Mouse (Mus musculus) intestine, embryonic 15.5 days (tissue): ENCODE measurements at regions not wholly inside any gene's neighbourhood (a gene's known extent, or its start where the extent isn't known, plus 50 kb on each side); places are given as distances from the start of the nearest gene placed in this dataset.
"Not testable (repeated sequence)": the region's sequence is repeated elsewhere in the genome, so short reads cannot be mapped to it uniquely, and the experiment has no call there.

Source experiments
- ATAC-seq: fragments of 200-750 bp; cut with Nextera tagmentation; 2 replicates; pipeline ENCODE4 v1.8.0; 2017; ENCODE audit warnings: moderate TSS enrichment, moderate library complexity
- H3K27ac ChIP-seq: fragments of 300-500 bp; sonication (generic); 2 replicates; pipeline ENCODE4 v1.5.1; 2015; ENCODE audit warnings: mild to moderate bottlenecking, inconsistent platforms
- H3K27me3 ChIP-seq: fragments of 300-500 bp; sonication (generic); replicated peaks from 2 replicates; pipeline ENCODE4 v1.6.1; 2015; ENCODE audit warnings: inconsistent platforms
- H3K36me3 ChIP-seq: fragments of 300-500 bp; sonication (generic); 2 replicates; pipeline ENCODE4 v1.6.1; 2015; ENCODE audit warnings: inconsistent platforms
- H3K4me1 ChIP-seq: fragments of 300-500 bp; sonication (generic); replicated peaks from 2 replicates; pipeline ENCODE4 v1.6.1; 2015; ENCODE audit warnings: inconsistent platforms
- H3K4me2 ChIP-seq: fragments of 300-500 bp; sonication (generic); replicated peaks from 2 replicates; pipeline ENCODE4 v1.6.1; 2015; ENCODE audit warnings: mild to moderate bottlenecking, inconsistent platforms
- H3K4me3 ChIP-seq: fragments of 300-500 bp; sonication (generic); replicated peaks from 2 replicates; pipeline ENCODE4 v1.5.1; 2015; ENCODE audit warnings: inconsistent platforms
- H3K9ac ChIP-seq: fragments of 300-500 bp; sonication (generic); 2 replicates; pipeline ENCODE4 v1.6.1; 2015; ENCODE audit warnings: inconsistent platforms
- H3K9me3 ChIP-seq: fragments of 300-500 bp; sonication (generic); 2 replicates; pipeline ENCODE4 v1.6.1; 2016; ENCODE audit warnings: inconsistent platforms
- WGBS: fragments of 180-500 bp; shearing (Covaris S2); methylation state at CpG from one replicate; pipeline ENCODE4 v1.1.7; 2015; 5-methylcytosine and 5-hydroxymethylcytosine counted together

DNA sequence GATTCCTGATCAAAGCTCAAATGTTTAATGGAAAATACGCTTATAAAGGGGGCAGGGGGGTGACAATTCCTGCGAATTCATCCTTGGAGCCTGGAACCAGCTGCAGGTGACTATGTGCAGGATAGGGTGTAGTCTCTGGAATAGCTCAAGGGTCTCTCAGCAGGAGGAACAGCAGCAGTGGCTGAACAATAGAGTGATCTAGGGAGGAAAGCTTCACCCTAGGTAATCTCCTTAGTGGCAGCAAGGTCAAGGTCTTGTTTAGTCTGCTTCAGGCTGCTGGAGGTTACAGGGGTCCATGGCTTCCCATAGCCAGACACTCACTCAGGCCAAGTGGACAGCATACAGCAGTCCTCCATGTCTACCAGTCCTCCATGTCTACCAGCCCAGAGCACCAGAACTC lies 301.3 kb downstream of the Gm8797 start:
- no peaks in the 10 kb centered on the region for H3K27me3 ChIP-seq
- no peaks in the 10 kb centered on the region for H3K4me1 ChIP-seq
- no peaks in the 10 kb centered on the region for H3K36me3 ChIP-seq
- no peak overlapping the region for H3K9ac ChIP-seq
- H3K27ac ChIP-seq, result no peak overlapping the region
- no peaks in the 10 kb centered on the region for H3K9me3 ChIP-seq
- H3K4me2 ChIP-seq, result no peak overlapping the region
- 84% methylated on average over 2 of the region's 2 CpGs for WGBS
- no peak overlapping the region for H3K4me3 ChIP-seq
- ATAC-seq, result no peak

DNA sequence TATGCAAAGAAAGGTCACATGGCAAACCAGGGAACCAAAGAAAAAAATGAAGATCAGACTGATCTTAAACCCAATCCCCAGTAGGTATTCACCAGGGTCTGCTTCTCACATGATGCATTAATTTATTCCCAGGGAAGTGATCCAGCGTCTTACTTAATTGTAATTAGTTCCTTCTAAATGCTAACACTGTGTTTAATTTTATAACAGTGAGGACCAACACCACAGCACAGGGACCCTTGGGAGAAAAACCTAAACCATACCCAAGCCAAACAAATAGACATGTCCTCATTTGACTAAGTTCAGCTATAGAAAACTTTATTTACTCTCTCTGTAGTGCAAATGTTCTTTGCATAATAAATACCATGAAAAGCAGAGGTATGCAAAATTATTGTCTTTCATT lies 333.2 kb downstream of the Gm8797 start:
- WGBS, result 79% methylated on average over 1 of the region's 1 CpGs
- Histone ChIP-seq H3K9me3 (no peaks in the 10 kb centered on the region), H3K27ac (no peak overlapping the region), H3K9ac (no peak overlapping the region), H3K4me1 (no peaks in the 10 kb centered on the region), H3K36me3 (no peaks in the 10 kb centered on the region), H3K4me2 (no peak overlapping the region), H3K4me3 (no peak overlapping the region), H3K27me3 (no peaks in the 10 kb centered on the region)
- no peak for ATAC-seq

DNA sequence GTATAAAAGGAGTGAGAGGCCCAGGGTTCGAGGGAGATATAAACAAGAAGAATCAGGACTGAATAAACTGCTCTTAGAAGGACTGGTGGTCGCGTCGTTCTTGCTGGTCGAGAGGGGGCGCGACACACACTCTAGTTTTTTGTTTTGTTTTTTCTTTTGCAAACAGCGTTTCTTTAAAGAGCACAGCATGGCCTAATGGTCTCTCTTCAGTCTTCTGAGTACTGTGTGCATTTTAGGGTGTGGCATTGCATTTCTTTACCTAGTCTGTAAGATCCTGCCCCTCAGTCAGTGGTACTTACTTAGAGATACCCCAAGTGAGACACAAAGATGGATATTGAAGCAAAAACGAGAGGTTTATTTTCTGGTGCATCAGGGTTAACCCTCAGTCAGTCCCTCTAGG lies 336.7 kb downstream of the Gm8797 start:
- WGBS, result 77% methylated on average over 9 of the region's 9 CpGs

DNA sequence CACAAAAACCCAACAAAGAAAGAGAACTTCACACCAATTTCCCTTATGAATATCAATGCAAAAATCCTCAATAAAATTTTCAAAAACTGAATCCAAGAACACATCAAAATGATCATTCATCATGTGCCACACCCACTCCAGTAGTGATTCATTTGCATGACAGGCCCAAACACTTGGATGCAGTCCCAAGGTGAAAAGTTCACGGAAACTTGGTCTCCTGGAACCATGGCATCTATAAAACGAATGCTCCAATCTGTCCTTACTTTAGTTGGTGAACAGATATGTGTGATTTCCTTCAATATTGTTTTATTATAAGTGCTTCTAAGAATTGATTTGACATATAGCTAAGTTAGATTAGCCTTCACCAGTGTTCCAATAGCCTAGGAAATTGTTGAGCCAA lies 343.3 kb downstream of the Gm8797 start:
- Histone ChIP-seq H3K27ac (no peak overlapping the region), H3K27me3 (no peaks in the 10 kb centered on the region), H3K9ac (no peak overlapping the region), H3K36me3 (no peaks in the 10 kb centered on the region), H3K4me2 (no peak overlapping the region), H3K4me3 (no peak overlapping the region), H3K4me1 (no peaks in the 10 kb centered on the region), H3K9me3 (no peaks in the 10 kb centered on the region)
- 87% methylated on average over 2 of the region's 2 CpGs for WGBS
- ATAC-seq, result no peak

More for the DNA sequence above, 336.7 kb downstream of the Gm8797 start:
- Histone ChIP-seq H3K27me3 (no peaks in the 10 kb centered on the region), H3K27ac (no peak overlapping the region), H3K4me1 (no peaks in the 10 kb centered on the region), H3K4me3 (no peak overlapping the region), H3K9ac (no peak overlapping the region), H3K36me3 (no peaks in the 10 kb centered on the region), H3K4me2 (no peak overlapping the region), H3K9me3 (no peaks in the 10 kb centered on the region)
- ATAC-seq, result no peak

DNA sequence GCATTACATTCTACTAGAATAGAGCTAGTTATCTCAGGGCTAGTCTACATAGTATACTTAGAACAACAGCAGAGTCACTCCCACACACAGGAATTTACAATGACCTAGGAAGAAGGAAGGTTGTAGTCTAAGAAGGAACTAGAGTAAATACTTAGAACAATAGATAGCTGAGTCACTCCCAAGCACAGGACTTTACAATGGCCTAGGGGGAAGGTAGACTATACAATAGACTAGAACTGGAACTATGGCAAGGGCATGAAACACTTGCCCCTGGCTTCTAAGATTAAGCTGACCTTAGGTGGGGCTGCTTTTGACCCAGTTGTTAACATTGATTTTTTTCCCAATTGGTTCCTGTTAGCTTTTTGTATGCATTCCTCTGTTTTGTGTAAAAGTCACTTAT lies 343.8 kb downstream of the Gm8797 start:
- H3K27me3 ChIP-seq, H3K9me3 ChIP-seq, H3K4me3 ChIP-seq, H3K4me2 ChIP-seq, H3K4me1 ChIP-seq, H3K9ac ChIP-seq, H3K27ac ChIP-seq, H3K36me3 ChIP-seq, ATAC-seq: not testable (repeated sequence)

DNA sequence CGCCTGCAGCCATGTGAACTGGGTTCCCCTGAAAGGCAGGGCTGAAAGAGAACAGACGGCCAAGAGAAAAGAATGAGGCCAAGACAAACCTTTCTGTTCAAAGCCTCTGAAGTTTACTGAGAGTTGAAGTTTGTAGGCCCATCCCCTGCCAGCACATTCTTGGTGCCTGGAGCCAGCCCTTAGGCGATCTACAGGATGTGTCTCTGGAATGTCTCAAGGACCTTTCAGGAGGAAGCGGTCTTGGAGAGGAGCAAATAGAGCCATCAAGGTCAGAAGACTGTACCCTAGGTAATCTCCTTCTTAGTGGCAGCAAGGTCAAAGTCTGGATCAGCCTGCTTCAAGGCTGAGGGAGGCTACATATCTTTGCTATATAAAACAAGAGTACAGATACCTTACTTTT lies 350.3 kb downstream of the Gm8797 start:
- 51% methylated on average over 4 of the region's 4 CpGs for WGBS
- H3K9ac ChIP-seq, result no peak overlapping the region
- H3K27me3 ChIP-seq, result no peaks in the 10 kb centered on the region
- no peak overlapping the region for H3K4me2 ChIP-seq
- no peaks in the 10 kb centered on the region for H3K9me3 ChIP-seq
- H3K36me3 ChIP-seq, result no peaks in the 10 kb centered on the region
- no peak for ATAC-seq
- no peaks in the 10 kb centered on the region for H3K4me1 ChIP-seq
- no peak overlapping the region for H3K4me3 ChIP-seq
- H3K27ac ChIP-seq, result no peak overlapping the region

DNA sequence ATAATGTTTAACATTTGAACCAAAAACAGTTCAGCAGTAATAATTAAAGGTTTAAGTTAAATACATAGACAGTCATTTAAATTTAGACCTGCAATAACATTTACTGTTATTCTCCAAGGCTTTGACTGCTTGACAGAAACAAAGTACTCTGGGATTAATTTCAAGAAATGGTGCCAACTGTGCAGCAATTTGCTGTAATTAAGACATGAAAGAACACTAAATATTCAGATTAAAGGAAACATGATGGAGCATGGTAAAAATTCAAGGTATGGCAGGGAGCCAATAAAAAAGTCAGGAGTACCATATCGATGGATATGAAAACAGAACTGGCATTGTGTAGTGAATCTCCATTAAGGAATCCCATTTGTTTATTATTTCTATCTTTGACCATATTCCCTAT lies 352.3 kb downstream of the Gm8797 start:
- Histone ChIP-seq H3K27me3 (no peaks in the 10 kb centered on the region), H3K36me3 (no peaks in the 10 kb centered on the region), H3K9ac (no peak overlapping the region), H3K4me2 (no peak overlapping the region), H3K27ac (no peak overlapping the region), H3K9me3 (no peaks in the 10 kb centered on the region), H3K4me1 (no peaks in the 10 kb centered on the region), H3K4me3 (no peak overlapping the region)
- 59% methylated on average over 1 of the region's 1 CpGs for WGBS
- no peak for ATAC-seq

DNA sequence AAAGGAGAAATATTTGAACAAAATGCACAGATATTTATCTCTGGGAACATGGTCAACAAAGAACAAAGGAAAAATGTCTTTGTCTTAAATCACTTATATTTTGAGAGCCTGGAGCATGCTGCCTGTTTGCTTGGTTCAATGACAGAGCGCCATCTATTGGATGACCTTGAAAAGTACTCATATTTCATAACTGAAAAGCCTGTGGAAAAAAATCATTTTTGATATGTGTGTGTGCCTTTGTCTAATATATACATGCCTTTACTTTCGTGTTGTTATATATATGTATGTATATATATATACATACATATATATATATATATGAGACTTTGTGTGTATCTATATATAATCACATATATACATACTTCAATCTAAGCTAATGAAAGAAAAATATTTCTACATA lies 356.1 kb downstream of the Gm8797 start:
- Histone ChIP-seq H3K4me1 (no peaks in the 10 kb centered on the region), H3K9ac (no peak overlapping the region)

DNA sequence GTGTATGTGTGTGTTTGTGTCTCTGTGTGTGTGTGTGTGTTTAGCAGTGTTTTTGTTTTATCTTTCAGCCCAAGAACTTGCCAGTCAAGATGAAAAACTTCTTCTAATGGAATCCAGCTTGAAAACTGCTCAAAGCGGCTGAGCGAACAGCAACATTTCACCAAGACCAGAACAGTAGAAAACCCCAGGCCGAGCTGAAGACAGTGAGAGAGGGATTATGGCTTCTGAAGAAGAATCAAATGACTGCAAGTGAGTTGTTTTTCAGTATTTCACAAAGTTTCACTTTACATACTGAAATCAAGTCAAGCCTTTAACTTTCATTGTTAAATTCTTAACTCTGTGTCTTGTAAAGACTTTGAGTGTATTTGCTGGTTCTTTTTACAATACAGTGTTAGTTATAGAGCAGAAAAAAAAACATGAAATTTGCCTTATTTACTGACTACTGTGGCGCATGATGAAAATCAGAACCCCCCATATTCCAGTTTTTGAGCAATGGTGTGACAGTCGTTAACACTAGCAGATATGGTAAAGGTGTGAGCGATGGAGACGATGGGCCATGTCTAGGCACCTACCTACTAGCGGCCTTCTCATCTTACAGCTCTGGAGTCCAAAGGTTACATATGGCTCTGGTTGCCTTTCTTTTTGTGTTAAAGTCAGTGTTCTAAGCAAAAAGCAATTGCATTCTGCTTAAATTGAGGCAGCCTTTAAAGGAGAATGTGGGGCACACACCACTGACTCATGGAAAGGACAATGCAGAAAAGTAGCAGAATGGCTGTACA lies 357.0 kb downstream of the Gm8797 start:
- Histone ChIP-seq H3K9me3 (no peaks in the 10 kb centered on the region), H3K4me3 (no peak overlapping the region), H3K4me2 (no peak overlapping the region), H3K36me3 (no peaks in the 10 kb centered on the region), H3K27ac (no peak overlapping the region), H3K27me3 (no peaks in the 10 kb centered on the region), H3K9ac (no peak overlapping the region), H3K4me1 (no peaks in the 10 kb centered on the region)
- ATAC-seq, result no peak
- WGBS, result 81% methylated on average over 8 of the region's 8 CpGs

More for the DNA sequence above, 356.1 kb downstream of the Gm8797 start:
- Histone ChIP-seq H3K4me2 (no peak overlapping the region), H3K4me3 (no peak overlapping the region), H3K27me3 (no peaks in the 10 kb centered on the region), H3K27ac (no peak overlapping the region), H3K9me3 (no peaks in the 10 kb centered on the region), H3K36me3 (no peaks in the 10 kb centered on the region)
- no peak for ATAC-seq
- WGBS, result 12% methylated on average over 2 of the region's 2 CpGs

DNA sequence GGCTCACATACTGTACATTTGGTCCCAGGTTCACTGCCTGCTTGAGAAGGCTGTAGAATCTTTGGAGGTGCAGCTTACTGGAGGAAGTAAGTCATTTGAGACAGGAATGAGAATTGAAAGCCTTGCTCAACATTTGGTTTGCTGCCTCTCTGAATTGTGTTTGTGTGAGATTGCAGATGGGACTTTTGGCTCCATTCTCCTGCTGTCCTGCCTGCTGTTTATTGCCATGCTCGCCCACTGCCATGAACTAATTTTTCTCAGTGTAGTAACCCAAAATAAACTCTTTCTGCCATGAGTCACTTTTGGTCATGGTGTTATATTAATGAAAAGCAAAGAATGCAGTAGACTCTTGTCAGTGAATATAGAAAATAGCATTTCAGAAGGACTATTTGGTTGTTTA lies 368.1 kb downstream of the Gm8797 start:
- H3K9me3 ChIP-seq, result no peaks in the 10 kb centered on the region
- H3K27me3 ChIP-seq, result no peaks in the 10 kb centered on the region
- WGBS, result 94% methylated on average over 1 of the region's 1 CpGs
- H3K4me1 ChIP-seq, result no peaks in the 10 kb centered on the region
- no peak overlapping the region for H3K4me3 ChIP-seq
- H3K4me2 ChIP-seq, result no peak overlapping the region
- H3K9ac ChIP-seq, result no peak overlapping the region
- no peaks in the 10 kb centered on the region for H3K36me3 ChIP-seq
- H3K27ac ChIP-seq, result no peak overlapping the region
- no peak for ATAC-seq

DNA sequence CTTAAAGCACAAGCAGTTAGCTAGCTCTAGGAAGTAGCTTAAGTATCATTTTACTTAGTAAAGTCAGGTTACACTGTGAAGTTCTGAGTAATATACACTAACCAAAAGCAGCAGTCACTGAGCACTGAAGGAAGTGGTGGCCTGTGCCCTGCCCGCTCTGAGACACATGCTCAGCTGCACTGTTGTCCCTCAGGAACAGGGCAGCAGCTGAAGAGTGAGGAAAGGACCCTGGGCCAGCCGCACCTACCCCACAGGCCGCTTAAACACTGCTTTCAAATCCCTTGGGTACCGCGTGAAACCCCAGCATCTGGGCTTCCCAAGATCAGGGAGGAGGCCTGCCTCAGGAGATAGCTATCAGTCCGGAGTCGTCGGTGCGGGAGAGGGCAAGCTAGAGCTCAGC lies 385.1 kb downstream of the Gm8797 start:
- 71% methylated on average over 9 of the region's 9 CpGs for whole genome bisulfite sequencing
- not testable (repeated sequence) for H3K9ac ChIP-seq, ATAC-seq, H3K27me3 ChIP-seq, H3K27ac ChIP-seq, H3K9me3 ChIP-seq, H3K4me2 ChIP-seq, H3K4me3 ChIP-seq, H3K36me3 ChIP-seq, H3K4me1 ChIP-seq

DNA sequence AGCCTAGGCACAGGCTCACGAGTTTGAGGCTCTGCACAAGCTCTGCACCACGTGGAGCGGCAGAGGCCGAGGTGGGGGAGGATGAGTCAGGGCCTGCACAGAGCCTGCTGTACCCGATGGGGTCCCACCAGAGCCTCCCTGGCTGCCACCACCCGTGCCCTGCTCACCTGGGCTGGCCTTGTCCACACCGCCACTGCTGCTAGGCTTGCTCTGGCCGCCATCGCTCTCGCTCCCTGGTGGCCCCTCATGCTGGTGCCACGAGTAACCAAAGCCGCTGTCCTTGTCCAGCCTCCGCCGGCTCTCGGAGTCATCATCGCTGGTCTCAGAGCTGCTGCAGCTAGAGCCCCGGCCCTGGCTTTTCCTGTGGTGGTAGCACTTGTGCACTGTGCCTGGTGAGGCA lies 386.8 kb downstream of the Gm8797 start:
- no peak overlapping the region for H3K4me2 ChIP-seq
- no peaks in the 10 kb centered on the region for H3K27me3 ChIP-seq
- no peak overlapping the region for H3K4me3 ChIP-seq
- H3K4me1 ChIP-seq, result no peaks in the 10 kb centered on the region
- no peak for ATAC-seq
- H3K9ac ChIP-seq, result no peak overlapping the region
- WGBS, result 95% methylated on average over 17 of the region's 17 CpGs
- H3K9me3 ChIP-seq, result no peaks in the 10 kb centered on the region
- no peaks in the 10 kb centered on the region for H3K36me3 ChIP-seq
- H3K27ac ChIP-seq, result no peak overlapping the region

DNA sequence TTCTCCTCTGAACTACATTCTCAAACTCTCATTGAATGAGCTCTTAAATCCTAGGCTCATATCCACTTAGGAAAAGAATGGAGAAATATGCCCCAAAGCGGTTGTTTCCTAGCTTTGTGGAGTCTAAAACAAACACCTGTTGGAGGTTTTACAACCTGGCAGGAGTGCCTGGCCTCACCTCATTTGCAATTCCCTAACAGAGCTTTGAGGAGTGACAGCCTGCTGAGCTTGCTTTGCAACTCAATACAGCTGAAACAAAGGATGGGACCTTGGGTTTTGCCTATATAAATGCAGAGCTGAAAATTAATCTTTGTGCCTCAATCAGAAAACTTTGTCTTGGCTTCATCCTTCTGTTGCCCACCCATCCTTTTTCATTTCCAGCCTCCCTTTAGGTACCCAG lies 423.2 kb downstream of the Gm8797 start:
- 22% methylated on average over 1 of the region's 1 CpGs for WGBS
- Histone ChIP-seq H3K9ac (no peak overlapping the region), H3K27me3 (no peaks in the 10 kb centered on the region), H3K27ac (no peak overlapping the region), H3K4me2 (no peak overlapping the region), H3K4me1 (no peaks in the 10 kb centered on the region), H3K9me3 (no peaks in the 10 kb centered on the region), H3K4me3 (no peak overlapping the region), H3K36me3 (no peaks in the 10 kb centered on the region)
- no peak for ATAC-seq
